Mouse (Mus musculus) gastrocnemius, postnatal 10 days (tissue): Measurements from ENCODE around the gene Prkg1. TPM values are rescaled to one million over a fixed set of nuclear protein-coding genes. Genes with fewer than 3 reads are reported as not detected.

Source experiments
- DNase-seq: peaks from one replicate; pipeline ENCODE4 v3.0.0; 2021; ENCODE audit warnings: mixed read lengths
- total RNA-seq, 2 experiments: library from RNA; stranded (reverse); gene quantifications; 2 replicates each; pipeline ENCODE4 v1.2.3; 2021

Prkg1 gene
- total RNA-seq, 2 experiments from 2014 or later: 30.5 to 38.3 TPM

DNA sequence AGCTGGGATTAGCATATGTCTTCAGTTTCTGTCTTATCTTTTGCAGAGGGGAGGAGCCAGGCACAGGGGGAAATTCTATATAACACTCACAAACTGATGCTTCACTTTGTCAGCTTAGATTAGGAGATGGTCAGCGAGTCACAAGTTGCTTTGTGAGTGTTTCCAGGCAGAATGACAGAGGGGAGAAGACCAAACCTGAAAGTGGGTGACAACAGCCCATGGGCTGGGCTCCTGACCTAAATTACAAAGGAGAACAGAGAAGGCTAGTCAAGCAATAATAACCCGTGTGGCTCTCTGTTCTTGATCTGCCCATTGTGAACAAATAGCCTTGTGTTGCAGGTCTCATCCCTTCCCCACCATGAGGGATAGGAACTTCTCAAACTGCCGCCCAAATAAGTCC, 725.9 kb downstream of the Prkg1 start:
- DNase-seq: no peak

DNA sequence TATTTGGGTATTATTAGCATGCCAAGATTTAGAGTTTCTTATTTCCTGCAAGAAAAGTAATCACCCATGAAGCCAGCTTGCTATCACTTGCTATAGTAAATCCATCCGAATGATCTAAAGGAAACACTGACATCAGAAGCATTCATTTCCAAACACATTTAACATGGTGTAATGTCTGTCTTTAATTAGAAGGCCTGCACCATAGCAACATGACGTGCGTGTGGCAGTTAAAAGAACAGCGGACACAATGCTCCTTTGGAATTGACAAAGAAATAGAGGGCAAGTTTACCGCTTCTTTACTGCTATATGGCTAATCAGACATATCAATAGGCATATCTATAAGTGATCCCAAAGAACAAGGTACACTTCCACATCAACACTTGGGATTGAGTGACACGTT, 733.2 kb downstream of the Prkg1 start:
- no peak for DNase-seq

DNA sequence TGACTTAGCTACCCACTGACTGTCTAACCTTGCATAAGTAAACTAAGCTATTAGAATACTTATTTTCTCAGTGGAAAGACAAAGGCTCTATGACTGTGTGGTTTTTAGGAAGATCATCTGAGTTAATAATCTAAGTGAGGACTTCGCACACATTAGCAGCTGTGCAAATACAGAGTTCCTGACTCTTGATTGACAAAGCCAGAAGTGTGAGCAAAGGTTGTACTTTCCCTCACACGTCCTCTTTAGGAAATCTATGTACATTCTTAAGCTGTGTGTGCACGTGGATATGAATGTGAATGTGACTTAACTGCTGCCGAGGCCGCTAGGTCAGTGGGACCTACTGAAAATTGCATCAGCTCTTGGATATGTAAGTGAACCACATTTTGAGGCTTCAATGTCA, 738.0 kb downstream of the Prkg1 start:
- no peak for DNase-seq

DNA sequence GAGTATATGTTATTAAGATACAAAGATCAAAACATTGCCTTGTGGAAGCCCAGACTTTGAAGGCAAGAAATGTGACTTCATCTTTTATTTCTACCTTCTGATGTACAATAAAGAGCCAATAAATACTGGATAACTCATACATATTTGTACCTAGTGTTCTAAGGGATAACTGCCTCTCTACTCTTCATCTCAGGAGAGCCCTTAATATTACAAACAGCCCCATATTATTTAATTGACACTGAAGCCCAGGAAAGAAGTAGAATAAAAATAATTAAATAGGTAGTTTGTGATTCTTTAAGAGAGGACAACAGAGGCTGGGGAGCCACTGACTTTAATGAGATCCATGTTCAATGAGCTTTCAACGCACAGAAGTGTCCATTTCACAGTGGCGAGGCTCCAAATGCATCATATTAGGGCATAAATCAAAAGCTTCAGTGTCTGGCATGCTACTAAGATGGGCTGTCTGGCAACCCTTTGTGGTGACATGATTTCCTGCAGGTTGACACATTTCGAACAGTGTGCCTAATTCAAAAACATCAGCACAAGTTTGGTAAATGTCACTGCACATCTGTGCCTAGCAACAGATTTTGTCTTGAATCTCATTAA, 753.2 kb downstream of the Prkg1 start:
- no peak for DNase-seq

DNA sequence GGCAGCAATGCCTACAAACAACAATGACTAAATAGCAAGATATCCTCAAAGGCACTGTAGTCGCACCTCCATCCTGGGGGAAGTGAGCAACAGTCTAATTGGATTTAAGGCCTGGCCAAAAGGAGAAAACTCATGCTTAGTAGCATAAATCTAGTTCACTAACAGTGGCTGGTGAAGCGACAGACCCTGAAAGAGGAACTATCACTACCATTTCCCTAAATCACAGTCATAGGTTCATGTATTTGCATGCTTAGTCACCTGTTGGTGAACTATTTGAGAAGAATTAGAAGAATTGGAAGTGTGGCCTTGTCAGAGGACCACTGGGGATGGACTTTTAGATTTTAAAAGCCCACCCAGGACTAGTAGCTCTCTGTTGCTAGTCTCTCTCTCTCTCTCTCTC, 766.3 kb downstream of the Prkg1 start:
- DNase-seq: no peak

DNA sequence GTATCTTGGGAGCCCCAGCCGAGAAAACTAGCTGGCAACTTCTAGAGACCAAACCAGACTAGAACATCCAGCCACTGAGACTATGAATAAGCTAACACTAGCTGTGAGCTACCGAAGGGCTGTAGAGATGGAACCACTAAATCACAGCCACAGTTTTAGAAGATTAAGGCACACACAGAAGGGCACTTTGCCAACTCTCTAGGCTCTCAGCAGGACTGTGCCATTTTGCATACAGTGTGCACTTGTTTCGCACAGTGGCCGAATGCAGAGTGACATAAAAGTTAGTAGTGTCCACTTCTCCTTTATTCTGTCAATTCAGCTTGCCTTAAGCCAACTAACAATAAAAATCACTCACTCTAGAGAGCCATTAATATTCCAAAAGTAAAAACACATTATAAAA, 774.4 kb downstream of the Prkg1 start:
- no peak for DNase-seq

DNA sequence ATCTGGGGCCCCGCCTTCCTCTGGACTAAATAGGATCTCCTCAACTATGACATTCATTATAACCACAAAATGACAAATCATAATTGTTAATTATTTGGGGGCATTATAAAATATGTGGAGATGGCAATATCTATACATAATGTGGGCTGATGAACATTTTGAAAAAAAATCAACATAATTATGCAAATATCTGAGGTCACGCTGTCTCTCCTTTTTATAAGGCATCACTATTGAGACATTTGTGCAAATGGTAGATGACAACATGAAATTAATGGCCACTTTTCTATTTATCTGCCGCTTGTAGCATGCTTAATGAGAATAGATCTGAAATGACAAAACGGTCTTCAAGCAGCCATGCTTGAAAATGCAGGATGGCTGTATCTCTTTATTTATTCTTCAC, 782.4 kb downstream of the Prkg1 start:
- DNase-seq: no peak

DNA sequence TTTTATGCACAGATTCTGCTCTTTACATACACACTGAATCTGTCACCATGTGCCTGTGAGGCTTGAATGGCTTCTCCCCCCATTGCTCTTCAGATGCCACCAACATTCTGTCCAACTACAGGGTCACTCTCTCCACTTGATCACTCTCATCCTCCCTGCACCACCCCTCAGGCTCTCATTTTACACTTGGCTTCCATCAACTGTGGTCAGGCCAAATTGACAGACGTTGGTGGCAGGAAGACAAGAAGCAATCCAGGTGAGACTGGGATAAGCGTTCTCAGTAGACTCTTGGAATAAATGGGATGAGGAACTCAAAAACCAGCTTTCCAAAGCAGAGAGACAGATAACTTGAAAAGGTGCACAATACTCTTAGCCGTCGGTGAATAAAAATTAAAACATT, 786.7 kb downstream of the Prkg1 start:
- no peak for DNase-seq

DNA sequence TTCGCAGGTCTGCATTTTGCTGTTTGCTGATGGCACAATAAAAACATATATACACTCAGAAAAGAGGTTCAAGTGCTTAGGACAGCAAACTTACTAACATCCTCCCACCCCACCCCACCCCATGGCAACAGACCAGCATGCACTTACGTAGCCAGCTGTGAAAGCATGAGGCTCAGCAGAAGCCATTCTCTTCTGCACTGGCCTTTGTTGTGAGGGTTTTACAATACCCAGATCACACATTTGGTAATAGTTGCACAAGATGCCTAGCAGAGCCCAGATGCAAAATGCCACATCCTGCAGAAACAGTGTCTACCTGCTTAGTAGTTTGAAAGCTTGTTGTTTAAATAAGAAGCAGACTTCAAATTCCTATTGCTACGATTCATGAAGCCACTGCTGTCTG, 814.2 kb downstream of the Prkg1 start:
- DNase-seq: no peak

DNA sequence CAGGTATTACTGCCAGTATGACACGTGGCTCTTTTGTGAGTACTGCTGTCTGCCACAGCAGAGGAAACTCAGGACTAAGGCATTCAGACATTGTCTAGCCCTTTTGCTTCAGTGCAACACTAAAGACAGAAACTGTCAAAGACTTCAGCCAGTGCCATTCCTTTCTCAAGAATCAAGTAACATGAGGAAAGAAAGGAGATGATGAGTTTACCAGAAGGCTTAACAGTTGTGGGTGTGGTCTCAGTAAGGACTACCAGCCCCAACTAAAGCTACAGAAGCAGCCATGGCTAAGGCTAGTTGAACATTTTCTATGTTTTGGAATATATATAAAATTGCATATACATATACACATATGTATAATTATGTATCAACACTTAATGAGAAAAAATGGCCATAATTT, 816.6 kb downstream of the Prkg1 start:
- DNase-seq: no peak

DNA sequence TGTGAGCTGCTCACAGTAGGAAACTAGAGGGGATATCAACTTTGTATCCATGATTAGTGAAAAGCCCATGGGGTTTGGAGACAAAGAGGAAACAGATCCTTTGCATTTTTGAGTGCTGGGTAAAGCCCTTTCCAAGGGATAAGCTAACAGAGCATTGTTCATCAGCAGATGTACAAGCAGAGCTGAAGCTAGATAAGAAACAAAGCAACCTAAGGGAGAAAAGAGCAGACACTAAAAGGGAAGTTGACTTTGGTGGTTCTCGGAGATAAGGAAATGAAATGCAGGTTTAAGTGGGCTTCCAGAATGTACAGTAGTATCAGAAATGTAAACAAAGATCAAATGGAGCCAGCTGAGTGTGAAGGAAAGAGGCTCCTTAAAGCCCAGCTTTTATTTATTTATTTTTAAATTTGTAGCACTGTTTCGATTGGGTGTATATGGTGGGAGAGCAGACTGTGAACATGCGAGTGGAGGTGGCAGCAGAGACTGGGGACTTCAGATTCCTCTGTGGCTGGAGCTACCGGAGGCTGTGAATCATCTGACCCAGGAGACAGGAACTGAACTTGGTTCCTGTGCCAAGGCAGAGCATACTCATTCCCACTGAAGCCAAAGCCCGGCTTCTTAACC, 822.4 kb downstream of the Prkg1 start:
- no peak for DNase-seq

DNA sequence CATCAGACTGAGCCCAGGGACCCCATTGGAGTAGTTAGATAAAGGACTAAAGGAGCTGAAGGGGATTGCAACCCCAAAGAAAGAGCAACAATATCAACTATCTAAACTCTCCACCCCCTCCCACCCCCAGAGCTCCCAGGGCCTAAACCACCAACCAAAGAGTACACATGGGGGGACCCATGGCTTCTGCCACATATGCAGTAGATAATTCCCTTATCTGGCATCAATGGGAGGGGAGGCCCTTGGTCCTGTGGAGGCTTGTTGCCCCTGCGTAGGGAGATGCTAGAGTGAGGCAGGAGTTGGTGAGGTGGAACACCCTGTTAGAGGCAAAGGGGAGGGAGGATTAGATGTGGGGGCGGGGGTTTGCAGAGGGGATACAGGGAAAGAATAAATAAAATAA, 826.8 kb downstream of the Prkg1 start:
- no peak for DNase-seq

DNA sequence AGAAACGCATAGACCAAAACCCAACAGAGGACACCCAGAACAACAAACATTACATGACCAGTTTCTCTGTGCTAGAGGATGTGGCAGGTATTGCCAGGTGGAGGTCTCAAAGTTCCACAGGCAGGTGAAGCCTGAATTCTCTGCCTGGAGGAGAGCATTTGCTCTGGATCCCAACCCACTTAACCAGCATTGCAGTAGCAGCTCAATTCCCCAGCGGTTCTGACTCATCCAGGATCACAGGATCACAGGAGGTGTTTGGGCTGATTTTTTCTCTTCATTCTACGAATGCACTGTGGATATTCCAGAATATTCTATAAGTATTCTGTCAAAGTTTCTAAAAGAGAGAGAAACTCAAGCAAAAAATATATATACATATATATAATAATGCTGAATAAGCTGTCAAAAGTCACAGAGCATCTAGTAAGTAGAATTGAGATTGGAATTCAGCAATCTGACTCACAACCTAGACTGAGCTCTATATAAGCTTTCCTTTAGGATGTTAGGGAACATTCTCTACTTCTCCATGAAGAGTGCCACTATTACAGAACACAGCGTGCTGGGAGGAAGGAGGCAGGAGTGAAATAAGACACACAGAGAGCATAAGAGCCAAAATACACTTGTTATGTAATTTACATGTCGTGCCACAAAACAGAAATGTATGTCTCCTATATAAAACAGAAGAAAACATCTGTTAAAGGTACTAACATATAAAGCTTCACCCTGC, 833.2 kb downstream of the Prkg1 start:
- DNase-seq: no peak

DNA sequence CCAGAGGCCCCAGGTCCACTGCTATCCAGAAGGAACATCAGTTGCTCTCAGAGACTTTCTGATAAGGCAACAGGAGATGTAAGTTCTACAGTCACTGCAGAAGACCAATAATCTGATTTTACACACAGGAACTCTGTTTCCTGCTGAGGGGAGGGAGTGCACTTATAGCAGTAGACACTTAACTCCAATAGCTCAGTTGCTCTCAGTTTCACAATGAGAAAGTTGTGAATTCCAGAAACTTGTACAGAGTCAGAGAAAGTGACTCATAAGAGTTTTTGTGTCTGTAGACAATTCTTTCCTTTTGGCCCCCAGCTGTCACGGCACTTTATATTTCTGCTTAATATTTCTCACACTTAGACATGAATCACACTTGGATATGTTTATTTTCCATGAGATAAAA, 840.8 kb downstream of the Prkg1 start:
- no peak for DNase-seq

DNA sequence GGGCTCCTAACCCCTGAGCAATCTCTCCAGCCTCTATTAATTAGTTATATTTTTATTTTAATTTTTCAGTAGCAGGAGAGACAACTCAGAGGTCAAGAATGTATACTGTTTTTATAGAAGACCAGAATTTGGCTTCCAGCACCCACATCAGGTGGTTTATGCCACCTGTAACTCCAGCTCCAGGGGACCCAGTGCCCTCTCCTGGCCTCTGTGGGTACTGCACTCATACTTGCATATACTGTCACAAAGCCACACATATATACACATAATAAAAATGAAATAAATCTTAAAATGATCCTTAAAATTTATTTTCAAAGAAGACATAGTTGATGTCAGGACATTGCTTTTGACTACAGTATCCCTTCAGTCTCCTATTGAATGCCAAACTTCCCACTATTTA, 862.5 kb downstream of the Prkg1 start:
- no peak for DNase-seq

DNA sequence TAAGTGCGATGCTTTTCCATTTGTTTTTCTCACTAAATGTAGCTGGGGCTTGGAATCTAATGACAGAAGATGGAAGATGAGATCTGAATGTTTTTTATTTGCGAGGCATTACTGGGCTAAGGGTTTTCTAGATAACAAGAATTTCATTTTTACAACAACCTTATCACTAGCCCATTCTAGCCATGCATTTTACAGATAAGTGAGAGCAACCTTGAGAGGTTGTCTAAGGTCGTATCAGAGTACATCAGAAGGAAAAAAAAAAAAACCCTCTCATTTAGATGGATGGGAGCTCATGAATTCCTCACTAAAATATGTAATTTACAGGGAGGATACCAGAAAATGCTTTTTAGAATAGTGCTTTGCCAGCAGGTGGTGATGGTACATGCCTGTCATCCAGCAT, 863.8 kb downstream of the Prkg1 start:
- DNase-seq: no peak

DNA sequence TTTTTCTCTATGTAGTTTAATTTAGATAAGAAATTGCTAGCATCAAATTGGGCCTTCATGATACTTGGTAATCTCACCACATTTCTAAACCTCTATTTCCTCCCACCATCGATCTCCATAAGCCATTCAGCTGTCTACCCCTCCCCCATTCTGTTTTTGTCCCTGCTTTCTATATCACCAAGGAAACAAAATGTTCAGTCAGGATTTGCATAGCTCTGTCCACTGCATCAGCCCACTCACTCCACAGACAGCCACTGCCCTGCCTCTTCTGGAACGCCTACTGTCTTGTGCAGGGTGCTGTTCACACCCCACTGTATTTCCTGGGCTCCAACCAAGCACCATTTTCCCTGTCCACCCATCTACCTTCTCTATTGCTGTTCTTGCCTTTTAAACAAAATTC, 874.5 kb downstream of the Prkg1 start:
- DNase-seq: no peak

DNA sequence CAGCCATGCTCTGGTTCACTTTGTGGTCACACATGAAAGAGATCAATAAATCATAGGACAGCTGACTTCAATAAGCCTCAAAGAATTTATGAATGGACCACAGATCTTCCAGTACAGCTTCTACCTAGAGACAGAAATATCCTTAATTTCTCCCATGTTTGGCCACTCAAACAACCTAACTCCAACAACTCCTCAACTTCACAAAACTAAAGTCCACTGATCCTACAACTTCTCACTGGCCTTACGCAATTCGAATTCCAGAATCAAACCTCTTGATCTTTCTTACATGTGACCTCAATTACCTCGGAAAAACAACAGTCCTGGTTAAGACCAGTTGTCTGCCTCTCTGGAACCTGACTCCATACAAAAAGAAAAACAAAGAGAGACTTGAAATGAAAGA, 875.0 kb downstream of the Prkg1 start:
- DNase-seq: no peak

DNA sequence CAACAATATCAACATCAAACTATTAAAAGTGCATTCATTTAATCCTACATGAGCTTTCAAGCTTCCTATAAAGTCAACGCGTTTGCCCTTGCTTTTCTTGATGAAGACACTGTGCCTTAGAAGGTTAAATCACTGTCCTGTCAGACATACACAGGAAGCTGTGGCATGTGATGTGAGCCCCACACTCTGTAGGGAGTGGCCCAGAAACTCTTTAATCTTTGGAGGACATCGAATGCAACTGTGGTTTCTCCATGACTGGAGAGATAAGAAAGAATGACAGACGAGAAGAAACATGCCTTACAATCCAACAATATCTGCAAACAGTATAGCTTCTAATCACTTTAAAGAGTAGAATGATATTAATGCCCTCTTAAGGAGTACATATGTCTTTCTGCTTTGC, 903.4 kb downstream of the Prkg1 start:
- DNase-seq: no peak

DNA sequence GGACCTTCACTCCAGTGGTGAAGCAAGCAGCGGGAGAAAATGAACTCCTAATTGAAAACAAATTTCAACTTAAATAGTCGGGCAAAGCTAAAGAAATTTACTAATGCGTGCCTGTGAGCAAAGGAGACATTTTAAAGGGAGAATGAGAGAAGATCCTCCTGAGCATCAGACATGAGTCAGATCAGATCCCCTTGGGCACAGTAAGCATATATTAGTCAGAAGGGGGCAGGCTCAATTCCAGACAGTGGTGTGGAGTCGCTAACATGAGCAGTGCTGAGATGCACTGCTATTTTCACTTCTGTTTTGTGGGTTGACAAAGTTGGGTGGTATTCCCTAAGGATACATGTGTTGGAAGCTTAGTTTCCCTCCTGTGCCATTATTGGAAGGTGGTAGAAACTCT, 913.8 kb downstream of the Prkg1 start:
- no peak for DNase-seq

DNA sequence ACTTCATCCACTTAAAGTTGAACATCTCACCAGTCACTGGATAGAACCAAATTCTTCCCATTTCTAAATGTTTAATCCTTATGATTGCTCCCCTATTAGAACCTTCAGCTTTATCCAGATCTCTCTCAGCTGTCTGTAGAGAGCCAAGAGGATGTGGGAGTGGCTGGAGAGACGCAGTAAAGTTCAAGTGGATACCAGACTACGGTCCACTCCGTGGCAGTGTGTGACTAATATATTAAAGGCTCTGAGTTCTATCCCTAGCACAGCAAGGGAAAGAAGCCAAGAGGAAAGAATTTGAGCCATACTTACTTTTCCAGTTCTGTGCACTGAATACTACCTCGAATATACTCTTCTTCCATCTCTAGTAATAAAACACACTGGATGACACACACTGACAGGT, 919.9 kb downstream of the Prkg1 start:
- no peak for DNase-seq

DNA sequence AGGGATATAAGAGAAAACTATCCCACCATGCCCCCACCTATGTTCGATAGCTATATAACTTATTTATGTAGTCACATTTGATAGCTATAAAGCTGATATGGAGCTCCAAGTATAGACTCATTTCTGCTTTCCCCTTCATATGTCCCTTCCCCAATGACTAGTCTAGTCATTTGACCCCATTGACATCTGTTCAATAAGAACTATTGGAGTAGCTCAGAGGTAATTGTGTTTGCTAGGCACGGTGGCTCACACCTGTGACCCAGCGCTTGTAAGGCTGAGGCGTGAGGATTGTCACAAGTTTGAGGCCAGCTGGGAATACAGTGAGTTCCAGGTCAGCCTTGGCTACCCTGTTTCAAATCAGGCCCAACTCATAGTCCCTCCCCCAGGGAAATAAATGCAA, 921.2 kb downstream of the Prkg1 start:
- no peak for DNase-seq

DNA sequence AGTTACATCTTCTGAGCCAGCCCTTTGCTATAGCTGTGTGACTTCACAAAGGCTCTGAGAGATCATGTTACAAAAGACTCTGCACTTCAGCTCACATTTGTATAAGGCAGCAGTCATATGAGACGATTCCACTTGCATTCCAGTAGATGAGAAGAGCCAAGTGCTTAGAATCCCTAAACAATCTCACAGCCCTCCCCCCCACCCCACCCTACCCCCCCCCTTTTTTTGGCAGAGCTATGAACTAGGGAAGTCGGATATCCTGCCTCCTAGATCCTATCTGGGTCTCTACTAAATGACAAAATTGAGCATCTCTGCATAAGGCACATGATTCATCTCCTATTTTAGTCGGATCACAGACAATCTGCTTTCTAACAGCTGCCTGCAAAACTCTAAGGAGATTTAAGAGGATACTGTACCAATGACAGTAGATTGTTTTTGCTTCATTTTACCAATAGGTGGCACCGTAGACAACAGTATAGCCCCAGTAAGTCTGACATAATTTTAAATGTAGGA, 921.7 kb downstream of the Prkg1 start:
- DNase-seq: no peak

DNA sequence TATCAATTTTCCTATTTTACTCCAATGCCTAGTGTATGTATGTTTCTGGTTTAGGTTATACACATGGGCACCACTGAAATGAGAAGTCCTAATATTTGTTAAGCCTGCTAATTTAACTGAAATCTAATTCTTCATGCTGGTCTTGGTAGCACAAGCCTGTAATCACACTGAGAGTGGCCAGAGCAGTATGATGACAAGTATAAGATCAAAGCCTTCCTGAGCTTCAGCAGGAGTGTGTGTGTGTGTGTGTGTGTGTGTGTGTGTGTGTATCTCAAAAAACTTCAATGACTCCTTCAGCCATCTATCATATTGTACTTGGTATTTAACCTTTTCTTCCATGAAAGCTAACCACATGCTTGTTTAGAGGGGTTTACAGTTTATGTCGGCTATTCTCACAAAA, 922.2 kb downstream of the Prkg1 start:
- no peak for DNase-seq
